Mouse (Mus musculus) testis, postnatal 10 days (tissue): ENCODE results near the gene Poln.

Experiments
- DNase-seq: peaks from one replicate; pipeline ENCODE4 v3.0.0; 2021; ENCODE audit warnings: low spot score

The Poln gene

DNA sequence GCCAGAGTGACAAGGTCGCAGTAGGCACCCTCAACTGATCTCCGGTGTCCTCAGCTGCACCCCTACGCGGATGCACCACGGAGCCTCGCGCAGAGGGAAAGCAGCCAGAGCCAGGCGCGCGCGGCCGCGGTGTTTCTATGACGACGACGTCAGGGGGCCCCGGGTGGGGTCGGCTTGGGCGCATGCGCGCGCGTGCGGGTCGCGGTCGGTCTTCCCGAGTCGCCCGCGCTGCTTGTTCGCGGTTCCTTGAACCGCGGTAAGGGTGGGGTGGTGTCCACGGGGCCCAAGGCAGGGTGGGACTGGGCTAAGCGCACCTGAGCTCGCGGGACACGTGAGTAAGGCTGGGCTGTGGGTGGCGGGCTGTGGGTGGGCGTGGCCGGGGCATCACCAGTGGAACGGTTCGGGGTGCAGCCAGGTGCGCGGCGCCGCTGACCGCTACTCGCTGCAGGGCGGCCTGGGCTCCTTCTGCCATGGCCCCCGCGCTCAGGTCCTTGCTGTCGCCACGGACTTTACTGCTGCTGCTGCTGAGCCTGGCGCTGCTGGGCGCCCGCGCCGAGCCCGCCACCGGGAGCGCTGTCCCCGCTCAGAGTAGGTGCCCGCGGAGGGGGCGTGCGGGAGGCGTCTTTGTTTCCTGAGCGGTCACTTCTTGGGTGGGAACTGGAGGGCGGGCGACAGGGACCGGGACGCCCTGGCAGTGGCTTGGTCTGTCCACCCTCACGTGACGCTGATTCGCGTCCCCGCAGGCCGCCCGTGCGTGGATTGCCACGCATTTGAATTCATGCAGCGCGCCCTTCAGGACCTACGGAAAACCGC is 185.7 kb downstream of the Poln start, which contains the start of gene Gm1673:
Gene Gm1673, plus strand, starts transcription at position 125 of the 813 bp plus-strand sequence.
- DNase-seq: peak; percentile 95

DNA sequence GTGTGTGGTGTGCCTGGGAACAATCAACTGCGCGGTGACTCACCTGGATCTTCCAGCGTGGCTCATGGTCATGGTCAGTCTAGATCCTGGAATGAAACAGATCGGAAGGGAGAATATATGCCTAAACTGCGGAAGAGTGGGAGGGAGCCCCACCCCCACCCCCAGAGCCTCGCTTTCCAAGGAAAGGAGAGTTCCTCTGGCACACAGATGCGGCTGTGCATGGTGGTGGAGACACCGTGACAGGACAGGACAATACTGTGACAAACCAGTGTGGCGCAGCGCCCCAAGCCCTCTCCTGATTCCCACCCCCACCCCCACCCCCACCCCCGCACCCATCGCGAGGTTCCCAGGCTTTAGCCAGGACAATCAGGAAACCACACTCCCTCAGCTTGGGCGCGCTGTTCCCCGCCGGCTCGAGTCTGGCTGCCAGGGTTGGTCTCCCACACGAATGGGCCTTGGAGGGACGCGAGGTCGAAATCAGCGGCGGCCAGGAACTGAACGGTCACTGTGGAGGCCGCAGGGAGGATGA is 186.5 kb downstream of the Poln start:
- DNase-seq: peak; percentile 52

DNA sequence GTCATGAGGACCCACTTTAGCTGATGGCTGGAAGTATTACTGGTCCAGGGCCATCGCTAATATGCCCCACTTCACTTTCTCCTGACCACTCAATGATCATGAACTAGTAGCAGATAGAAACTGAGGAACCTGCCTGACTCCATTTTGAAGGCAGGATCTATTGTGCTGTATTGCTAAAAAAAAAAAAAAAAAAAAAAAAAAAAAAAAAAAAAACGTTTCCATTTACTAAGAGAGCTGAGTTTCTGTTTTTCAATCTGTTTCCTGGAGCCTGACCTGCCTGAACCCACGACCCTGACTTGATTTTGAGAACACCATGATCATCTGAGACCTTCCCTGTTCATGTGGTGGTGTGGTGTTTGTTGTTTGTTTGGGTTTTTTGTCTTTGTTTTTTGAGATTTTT is 193.0 kb downstream of the Poln start:
- no peak for DNase-seq

DNA sequence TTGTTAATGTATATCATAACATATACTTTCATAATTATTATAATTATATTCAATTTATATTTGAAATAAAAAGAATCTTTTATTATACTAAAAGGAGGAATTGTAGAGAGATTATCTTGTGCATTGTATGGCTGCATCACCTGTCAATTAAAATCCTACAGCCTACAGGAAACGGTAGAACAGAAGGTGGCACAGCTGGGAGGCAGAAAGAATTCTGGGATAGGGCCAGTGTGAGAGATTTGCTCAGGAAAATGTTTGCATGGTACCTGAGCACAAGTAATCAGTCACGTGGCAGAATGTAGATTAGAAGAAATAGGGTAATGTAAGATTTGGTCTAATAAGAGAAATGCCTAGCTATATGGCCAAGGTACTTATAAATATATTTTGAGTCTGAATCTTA is 194.5 kb downstream of the Poln start:
- DNase-seq: no peak

DNA sequence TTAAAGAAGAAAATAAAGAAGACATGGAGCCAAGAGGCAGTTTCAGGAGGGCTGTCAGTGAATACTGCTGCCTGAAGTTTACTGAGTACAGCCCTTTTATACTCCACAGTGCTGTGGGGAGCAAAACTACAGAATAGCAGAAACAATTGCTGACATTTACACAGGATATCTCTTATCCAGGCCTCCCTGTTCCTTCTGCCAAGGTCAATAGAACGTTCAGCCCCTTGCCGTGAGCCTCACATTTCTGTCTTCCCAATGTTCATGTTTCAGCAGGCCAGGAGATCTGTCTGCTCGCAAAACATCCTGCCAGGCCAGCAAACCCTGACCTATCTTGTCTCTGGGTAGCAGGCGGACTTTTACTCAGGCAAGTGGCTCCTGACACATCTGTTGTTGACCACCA is 209.9 kb downstream of the Poln start:
- no peak for DNase-seq
